Mouse (Mus musculus): ENCODE measurements around the gene Eif3b.

The Eif3b gene

DNA sequence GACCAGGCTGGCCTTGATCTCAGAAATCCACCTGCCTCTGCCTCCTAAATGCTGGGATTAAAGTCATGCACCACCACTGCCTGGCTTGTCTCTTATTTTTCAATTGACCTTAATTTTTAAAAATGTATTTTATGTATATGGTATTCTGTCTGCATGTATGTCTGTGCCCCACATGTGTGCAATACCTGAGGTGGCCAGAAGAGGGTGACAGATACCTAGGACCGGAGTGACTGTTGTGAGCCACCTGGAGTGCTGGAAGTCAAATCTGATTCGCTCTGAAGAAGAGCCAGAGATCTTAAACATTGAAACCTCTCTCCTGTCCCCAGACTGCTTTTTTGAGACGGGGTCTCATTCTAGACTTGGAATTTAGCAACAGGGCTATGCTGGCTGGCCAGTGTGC lies 53.2 kb downstream of the Eif3b start:
- DNase-seq (ENCODE audit: low read depth, low spot score): no peak

DNA sequence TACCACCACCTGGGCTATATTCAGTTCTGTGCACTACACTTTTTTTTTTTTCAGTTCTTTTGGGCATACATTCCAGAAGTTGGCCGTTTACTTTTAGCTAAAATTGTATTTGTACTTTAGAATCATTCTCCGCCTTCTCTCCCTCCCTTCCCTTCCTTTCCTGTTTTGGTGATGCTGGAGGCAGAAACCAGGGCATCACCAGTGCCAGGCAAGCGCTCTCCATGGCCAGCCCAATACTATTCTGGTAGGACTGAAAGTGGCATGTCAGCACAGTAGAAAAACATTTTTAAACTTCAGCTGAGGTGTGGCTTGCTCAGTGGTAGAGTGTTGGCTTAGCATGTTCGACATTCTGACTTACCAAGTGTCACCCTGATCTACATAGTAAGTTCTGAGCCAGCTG lies 62.3 kb downstream of the Eif3b start:
- no peak for DNase-seq (ENCODE audit: low read depth, low spot score)

DNA sequence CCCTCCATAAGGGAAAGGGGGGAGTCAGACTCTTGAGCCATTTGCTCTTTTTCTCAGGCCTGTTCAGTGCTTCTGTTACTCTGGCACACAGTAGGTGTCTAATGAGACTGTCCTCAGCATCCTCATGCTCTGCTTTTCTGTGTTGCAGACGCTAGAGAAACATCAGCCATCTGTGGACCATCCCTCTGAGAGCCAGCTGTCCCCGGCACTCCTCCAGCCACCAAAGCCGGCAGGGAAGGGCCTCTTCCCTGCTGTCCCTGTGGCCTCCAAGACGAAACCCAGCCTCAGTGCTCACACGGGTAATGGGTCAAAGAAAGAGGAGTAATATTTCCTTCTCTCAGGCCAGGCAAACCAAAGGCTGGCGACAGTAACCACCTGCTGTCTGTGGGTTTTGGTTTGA lies 72.0 kb downstream of the Eif3b start:
- no peak for DNase-seq (ENCODE audit: low read depth, low spot score)

DNA sequence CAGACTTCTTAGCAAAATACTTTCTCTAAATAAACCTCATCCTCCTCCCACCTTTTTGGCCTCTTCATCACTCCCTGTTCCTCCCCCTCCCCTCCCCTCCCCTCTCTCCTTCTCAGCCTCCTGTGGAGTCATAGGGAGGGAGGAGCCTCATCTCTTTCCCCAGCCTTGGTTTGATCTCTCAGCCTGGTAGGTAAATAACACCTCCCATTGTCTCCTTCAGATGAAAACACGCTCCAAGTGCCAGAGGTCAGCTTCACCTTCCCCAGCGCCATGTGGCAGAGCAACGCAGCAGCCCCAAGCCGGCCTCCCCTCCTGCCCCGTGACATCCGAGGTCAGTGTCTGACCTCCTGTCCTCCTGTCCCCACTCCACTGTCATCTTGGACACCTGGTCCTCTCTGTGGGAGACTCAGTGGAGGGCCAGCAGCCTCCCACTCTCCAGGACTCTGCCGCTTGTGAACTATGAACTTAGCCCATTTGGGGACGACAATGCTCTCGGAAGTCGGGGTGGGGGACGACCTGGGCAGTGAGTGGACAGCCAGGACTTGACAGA lies 73.6 kb downstream of the Eif3b start:
- no peak for DNase-seq (ENCODE audit: low read depth, low spot score)
